Mouse (Mus musculus) spleen, adult 18-20 months (tissue): Measurements from ENCODE around the gene Sez6l2.

Experiments used
- DNase-seq, 2 experiments: peaks; one replicate each; pipeline ENCODE4 v3.0.0; 2022; ENCODE audit warnings: mixed read lengths in 2 of 2

Sez6l2 gene

DNA sequence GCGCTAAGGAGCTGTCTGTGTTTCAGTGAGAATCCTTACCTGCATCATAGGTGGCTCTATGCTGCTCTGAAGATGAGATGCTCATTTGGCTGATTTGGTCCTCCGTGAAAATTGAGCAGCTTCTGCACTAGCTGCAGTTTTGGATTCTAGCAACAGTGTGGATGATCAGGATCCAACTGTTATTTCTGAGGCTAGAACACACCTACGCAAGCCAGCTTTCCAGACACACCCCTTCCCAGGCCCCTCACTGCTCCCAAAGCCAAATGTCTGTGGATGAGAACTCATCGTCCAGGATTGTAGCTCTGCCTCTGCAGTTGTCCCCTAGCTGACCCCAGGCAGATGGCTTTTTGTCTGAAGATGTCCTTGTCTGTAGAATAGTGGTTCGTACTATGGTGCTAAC lies 10.7 kb downstream of the Sez6l2 start:
- DNase-seq, result no peak

DNA sequence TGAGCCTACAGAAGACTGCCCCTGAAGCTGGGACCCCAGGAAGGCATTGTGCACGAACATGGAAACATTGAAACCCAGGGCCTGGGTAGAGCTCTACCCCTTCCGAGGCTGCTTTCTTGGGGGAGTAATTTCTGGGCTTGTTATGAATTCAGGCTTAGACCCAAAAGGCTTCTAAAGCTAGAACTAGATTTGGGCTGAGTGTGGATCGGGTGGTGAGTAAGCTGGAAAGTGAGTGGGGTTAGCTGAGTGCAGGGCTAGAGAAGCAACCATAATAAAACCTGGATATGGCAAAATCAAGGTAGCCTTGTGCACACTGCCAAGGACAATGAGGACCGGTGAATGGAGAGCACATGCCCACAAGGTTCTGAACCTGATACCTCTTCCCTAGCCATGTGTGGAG lies 11.6 kb downstream of the Sez6l2 start:
- no peak for DNase-seq

GRCm38 (mm10) chr7:126963548-126964286 lies 13.4 kb downstream of the Sez6l2 start:
- DNase-seq, result peak in 1 of 2 experiments; percentile 38

- no peak for DNase-seq
Measured at GRCm38 (mm10) chr7:126965568-126965967, 15.2 kb downstream of the Sez6l2 start.

GRCm38 (mm10) chr7:126967361-126967760 lies 17.0 kb downstream of the Sez6l2 start:
- DNase-seq, result no peak

DNA sequence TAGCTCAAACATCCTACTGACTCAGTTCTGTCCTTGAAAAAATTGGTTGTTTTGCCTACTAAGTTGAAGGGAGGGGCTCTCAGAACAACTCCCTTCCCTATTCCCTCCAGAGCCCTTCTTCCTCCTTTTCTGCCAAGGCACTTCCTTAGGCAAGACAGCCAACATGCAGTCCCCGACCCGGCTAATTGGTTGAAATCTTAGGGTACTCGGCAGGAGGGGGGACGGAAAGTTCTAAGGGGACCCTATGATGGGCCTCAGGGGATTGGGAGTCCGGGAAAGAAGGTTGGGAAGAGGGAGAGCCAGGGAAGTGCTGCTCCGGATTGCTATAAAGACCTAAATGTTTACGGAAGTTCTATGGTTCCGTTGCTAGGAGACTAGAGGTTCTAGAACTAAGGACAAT lies 25.1 kb downstream of the Sez6l2 start:
- DNase-seq, result peak in 1 of 2 experiments; percentile 20

- DNase-seq, result no peak
Measured at GRCm38 (mm10) chr7:126975893-126975949, 25.4 kb downstream of the Sez6l2 start, which contains the start of gene Cdipt. TSS of gene Cdipt (plus strand) at chr7:126975914.

GRCm38 (mm10) chr7:126975950-126976866 lies 25.8 kb downstream of the Sez6l2 start, which contains the start of gene Cdiptos:
TSS of gene Cdiptos (minus strand) at chr7:126976098.
- DNase-seq, result peak; percentile 89 to 97

- DNase-seq, result peak in 1 of 2 experiments; percentile 18
Measured at GRCm38 (mm10) chr7:126976878-126977459, 26.6 kb downstream of the Sez6l2 start.

- DNase-seq, result peak in 1 of 2 experiments; percentile 7
Measured at GRCm38 (mm10) chr7:126978841-126979240, 28.5 kb downstream of the Sez6l2 start.

DNA sequence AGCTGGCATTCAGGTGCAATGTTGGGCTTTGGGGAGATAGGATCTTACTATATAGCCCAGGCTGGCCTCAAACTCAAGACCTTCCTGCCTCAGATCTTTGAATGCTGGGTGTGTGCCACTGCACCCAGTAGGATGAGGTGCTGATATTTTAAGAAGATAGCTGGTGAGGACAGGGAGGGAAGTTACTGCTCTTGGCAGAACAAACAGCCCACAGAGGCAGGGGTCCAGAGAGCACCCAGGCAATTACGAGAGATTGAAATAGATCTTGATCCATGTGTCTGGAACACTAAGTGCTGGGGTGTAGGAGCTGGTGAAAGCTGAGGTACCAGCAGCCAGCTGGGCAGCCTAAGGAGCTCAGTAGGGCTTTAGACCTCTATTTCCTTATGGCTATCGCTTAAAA lies 31.2 kb downstream of the Sez6l2 start:
- no peak for DNase-seq

DNA sequence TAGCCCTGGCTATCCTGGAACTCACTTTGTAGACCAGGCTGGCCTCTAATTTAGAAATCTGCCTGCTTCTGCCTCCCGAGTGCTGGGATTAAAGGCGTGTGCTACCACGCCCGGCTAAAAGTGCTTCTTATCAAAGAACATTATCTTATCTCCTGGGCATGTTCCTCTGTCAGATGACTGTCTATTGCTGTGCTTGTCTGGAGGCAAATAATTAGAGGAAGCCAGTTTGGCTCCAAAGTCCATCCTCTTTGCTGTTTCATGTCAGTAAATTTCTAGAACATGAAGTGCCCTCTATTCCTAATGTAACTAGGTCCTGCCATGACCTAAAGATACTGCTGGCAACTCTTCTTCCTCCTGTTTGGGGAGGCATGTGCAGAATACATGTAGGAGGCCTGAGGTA lies 31.7 kb downstream of the Sez6l2 start:
- DNase-seq, result no peak

GRCm38 (mm10) chr7:126983113-126983512 lies 32.8 kb downstream of the Sez6l2 start:
- no peak for DNase-seq

GRCm38 (mm10) chr7:126984667-126985444 lies 34.5 kb downstream of the Sez6l2 start:
- DNase-seq, result no peak

DNA sequence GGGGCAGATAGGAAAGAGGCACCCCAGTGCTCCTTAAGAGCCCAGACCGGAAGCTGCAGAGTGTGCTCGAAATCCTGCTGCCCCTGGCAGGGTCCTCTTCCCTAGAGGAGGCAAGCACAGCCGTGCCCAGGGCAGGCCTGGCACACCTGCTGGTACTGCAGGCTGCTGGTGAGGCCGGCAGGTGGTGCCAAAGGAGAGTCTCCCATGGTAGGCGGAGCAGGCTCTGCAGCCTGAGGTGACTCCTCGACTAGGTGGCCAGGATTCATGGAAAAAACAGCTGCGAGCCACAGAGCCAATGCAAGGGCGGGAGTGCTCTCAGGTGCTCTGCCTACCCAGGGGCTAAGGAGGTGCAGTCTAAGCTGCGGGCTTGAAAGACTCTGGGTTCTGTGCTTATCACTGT lies 36.0 kb downstream of the Sez6l2 start:
- peak in 1 of 2 experiments; percentile 16 for DNase-seq

- DNase-seq, result no peak
Measured at GRCm38 (mm10) chr7:126988816-126989215, 38.5 kb downstream of the Sez6l2 start.

GRCm38 (mm10) chr7:126996449-126996848 lies 46.1 kb downstream of the Sez6l2 start:
- peak in 1 of 2 experiments; percentile 25 for DNase-seq

GRCm38 (mm10) chr7:126999568-126999967 lies 49.2 kb downstream of the Sez6l2 start:
- DNase-seq, result no peak

- no peak for DNase-seq
Measured at GRCm38 (mm10) chr7:127003620-127004019, 53.3 kb downstream of the Sez6l2 start.

DNA sequence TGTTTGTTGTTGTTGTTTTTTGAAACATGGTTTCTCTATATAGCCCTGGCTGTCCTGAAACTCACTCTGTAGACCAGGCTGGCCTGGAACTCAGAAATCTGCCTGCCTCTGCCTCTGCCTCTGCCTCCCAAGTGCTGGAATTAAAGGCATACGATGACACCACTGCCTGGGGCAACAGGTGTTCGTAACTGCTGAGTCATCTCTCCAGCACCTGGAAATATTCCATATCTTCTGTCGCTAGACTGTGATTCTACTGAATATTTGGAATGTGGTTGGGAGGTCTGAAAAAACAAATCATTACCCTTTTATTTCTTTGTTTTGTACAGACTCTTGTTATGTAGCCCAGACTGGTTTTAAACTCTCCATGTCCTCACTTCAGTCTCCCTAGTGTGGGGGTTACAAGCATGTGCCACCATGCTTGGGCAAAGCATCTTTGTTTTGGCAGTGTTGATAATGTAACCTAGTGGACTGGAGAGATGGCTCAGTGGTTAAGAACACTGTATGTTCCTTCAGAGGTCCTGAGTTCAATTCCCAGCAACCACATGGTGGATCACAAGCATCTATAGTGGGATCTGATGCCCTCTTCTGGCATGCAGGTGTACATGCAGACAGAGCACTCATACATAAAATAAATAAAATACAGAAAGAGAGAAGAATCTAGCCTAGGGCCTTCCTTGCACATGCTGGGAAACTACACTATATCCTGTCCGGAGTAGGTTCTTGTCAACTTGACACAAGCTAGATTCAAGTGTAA lies 53.9 kb downstream of the Sez6l2 start:
- DNase-seq, result no peak

- DNase-seq, result no peak
Measured at GRCm38 (mm10) chr7:127007313-127008024, 57.1 kb downstream of the Sez6l2 start.
